Mouse (Mus musculus) liver (tissue): Measurements from ENCODE around the gene Nr2f6.

Experiments
- DNase-seq: peaks from one replicate; pipeline ENCODE4 v3.0.0-alpha.2; 2020; ENCODE audit warnings: mixed read lengths

Nr2f6 gene

DNA sequence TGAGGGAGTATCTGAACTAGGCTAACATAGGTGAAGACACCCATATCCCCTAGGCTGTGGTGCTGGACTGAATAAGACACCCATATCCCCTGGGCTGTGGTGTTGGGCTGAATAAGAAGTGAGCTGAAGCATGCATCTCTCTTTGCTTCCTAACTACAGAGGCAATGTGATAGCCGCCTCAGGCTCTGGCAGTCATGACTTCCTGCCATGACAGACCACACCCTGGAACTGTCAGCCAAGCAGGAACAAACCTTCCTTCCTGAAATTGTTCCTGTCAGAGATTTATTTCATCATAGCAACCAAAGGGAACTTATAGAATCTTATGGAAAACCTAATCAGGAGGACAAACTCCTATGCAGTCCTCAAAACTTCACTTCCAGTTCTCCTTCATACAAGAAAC, 6.5 kb upstream of the Nr2f6 start:
- DNase-seq = no peak

DNA sequence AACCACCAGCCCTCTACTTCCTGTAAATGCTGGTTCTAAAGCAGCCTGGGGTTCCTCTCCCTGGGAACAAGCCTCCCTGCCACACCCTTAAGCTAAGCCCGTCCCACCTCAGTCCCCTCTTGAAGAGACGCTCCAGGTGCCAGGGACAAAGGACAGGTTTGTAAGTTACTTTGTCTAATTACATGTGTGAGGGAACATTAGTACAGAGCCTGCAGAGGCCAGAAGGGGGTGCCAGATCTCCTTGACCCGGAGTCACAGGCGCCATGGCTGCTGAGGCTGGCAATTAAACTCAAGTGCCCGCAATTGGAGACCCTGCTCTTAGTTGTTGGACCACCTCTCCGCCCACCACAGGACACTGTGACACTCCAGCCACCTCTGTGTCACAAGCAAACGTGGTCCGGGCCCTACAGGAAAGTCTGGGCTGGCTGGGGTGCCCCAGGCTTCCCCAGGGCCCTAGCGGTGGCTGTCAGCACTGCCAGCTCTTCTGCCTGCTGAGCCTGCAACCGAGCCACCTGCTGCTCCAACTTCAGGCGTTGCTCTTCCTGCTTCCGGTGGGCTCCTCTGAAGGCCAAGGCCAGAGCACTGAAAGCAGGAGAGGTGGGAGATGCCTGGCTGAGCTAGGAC, 3.6 kb upstream of the Nr2f6 start:
- DNase-seq = no peak

DNA sequence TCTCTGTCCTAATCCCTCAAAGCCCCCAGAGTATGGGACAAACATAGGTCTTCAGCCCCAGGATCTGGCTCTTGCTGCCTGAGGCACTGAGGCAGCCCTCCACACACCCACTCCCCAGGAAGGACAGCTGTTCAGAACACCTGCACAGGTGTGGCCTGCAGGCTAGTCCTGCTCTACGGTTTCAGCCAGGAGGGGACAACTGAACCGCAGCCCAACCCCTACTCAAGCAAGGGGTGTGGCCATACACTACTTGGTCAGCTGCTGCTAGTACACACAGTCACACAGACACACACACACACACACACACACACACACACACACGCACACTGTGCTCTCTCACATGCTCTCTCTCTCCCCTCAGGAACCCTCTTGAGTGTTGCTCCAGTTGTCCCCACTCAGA, 2.1 kb upstream of the Nr2f6 start:
- DNase-seq = no peak

DNA sequence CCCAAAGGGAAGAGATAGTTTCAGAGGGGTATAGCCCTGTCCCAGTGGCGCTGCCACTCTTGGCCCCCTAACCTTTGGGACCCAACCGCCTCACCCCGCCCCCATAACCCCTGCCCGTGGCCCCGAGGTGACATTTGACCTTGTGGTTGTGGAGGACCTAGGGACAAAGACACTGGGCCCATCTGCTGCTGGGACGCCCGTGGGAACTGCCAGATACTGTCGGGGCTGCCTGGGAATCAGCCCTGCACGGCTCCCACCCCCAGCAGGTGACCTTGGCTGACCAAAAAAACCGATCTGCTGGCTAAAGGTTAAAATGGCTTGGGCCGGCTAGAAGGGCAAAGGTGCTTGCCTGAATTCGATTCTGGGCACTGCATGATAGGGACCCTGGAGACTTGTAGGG, 1.6 kb upstream of the Nr2f6 start:
- DNase-seq = peak; percentile 43

DNA sequence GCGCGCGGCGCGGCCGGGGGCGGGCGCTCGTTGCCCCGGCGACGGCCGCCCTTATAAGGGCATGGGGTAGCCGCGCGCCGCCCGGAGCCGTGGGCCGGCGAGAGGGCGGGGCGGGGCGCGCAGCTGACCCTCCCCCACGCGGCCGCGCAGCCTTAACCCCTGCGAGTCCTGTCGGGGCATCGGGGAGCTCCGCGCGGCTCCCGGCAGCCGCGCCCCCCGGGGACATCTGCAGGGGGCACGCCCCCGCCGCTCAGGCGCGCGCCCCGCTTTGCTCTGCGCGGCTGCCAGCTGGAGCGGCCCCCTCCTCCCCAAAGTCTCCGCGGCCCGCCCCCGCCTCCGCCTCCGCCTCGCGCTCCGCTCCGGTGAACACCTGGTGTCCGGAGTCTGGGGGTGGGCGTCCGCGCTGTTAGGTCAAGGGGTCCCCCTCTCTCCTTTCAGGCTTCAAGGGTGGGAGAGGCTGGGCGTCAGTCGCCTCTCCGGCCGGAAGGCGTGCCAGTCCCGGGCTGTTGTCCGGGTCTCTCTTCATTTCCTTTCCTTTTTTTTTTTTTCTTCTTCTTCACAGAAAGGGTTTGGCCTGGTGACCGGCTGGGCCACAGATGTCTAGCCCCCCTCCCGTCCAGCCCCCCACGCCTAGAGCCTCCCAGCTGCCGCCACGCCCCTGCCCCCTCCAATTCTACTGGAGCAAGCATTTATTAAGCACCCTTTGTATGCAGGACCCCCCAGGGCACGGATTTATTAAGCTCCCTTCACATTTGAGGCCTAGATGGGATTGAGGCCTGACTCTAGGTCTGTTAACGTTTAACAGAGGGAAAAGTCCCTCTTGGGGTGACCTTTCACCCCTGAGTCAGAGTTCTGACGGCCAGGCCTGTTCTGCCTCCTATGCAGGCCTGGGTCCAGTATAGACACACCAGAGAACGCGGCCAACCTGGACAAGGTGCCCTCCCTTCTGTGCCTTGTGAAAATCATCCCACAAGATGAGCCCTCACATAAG, 506 bp upstream of the Nr2f6 start:
- DNase-seq = peak; percentile 82

DNA sequence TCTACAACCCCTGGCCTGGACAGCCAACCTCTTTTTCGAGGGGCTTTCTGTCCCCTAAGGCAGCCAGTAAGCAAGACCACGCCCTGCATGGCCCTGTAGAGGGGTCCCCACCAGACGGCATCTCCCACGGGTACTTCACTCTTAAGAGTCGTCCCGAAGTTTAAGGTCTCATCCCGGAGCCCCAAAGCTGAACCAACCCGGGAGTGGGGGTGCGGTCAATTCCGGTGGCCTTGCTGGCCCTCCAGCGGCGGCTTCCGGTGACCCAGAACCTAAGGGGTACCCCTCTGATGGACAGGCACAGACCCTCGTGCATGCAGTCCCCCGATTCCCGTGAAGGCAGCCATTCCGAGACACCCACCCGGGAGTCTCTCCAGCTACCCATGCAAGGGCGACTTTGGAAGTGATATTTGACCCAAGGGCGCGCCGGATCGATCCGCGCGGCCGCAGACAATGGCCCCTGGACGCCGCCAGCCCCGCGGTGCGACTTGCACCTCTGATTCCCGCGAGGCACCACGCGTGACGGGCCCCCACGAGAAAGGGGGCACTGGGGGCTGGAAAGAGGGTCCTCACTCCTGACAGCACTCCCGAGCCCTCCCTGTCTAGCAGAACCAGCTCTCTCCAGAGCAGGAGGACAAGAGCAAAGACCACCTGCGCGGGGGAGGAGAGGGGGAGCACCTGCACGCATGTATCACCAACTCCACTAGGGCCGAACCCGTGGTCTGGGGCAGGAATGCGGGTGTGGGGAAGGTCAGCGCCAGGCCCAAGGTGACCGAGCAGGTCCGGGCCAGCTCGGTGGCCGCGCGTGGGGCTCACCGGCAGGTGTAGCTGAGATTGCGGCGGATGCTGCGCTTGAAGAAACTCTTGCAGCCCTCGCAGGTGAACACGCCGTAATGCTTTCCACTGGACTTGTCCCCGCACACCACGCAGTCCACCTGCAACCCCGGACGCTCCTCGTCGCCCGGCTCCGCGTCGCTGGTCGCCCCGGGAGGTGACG, 1.3 kb downstream of the Nr2f6 start:
- DNase-seq = no peak

DNA sequence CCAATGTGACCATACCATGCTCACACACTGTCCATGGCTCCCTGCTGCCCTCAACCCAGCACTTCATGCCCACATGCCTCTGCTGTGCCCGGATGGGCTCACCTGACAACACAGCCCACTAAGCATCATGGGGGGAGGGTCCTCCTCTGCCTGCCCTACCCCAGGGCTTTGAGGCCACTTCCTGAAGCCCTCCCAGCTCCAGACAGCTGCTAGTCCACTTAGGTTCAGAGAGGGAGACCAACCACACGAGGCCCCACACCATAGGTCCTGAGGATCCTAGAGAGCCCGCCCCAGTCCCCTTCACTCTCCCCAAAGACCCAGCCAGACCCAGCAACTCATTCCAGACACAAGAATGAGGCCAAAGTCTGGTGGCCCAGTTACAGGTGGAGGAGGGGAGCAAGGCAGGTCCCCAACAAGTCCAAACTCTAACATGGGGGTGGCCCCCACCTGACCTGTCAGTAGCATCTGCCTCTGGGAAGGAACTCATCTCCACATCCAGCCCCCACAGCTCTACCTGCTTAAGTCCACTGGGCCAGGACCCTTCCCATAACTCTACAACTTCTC, 2.2 kb downstream of the Nr2f6 start:
- DNase-seq = no peak

DNA sequence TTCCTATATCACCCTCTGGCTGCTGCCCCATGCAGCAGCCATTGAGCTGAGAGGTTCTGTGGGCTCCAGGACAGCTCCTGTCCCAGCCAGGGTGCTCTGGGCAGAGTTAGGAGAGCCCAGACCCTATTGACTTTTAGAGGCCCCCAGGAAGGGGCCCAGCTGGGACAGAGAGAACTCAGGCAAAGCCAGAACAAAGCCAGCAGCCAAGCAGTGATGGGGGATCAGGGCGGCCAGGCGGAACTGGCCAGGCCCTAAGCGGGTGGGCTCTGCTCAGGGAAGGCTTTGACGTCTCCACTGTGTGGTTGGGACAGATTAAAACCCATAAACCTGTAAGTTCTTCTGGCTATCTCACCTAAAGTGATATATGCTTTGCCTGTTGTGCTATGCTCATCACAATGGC, 2.8 kb downstream of the Nr2f6 start:
- DNase-seq = no peak

DNA sequence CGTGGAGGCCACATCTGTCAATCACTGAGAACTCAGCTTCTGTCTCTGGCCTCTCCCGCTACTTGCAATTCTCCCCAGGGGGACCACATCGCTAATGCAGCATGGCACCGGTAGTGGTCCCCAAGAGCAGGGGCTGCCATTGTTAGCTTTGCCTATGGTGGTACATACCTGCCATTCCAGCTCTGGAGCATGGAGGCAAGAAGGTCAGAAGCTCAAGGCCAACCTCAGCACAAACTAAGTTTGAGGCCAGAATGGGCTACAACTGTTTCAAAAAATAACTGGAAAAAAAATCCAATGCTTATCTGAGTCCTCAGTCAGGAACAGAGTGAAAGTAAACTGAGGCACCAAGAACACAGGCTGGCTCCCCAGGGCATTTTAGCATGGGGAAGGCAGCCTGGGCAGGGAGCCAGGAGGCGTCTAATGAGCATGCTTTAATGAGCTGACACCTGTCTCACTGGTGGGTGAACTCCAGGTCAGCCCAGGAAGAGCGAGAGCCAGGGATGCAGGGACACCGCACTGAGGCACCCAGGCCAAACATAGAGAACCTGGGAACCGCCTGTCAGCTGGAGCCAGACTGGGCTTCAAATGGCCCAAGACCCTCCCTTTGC, 5.2 kb downstream of the Nr2f6 start:
- DNase-seq = no peak

DNA sequence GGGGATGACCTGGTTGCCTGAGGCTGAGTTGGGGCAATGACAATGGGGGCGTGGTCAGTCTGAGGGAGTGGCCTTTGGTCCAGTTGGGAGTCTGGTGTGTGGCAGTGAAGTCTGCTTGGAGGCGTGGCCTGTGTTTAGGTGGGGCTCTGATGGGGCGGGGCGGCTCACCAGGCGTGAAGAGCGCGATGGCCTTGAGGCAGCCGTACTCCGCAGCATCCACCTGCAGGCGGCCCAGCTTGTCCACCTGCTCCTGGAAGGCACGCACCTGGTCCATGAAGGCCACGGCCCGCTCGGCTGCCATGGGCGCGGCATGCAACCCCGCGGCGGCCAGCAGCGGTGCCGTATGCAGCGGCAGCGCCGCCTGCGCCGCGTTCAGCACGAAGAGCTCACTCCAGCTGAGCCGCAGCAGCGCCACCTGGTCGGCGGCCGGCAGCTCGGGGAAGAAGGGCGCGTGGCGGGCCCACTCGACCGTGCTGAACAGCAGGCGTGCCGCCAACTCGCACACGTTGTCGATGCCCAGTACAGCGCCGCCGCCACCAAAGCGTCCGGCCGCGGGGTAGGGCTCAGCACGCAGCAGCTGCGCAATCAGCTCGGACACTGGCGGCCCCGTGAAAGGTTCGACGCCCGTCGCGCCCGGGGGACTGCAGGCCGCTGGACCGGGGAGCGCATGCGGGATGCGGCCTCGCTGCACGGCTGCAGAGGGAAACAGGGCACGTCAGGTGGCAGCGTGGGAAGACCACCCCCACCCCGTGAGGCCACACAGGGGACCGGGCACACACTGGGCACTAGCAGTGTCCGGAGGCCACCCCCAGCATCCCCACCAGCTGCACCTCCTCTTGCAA, 6.0 kb downstream of the Nr2f6 start:
- DNase-seq = peak; percentile 85

DNA sequence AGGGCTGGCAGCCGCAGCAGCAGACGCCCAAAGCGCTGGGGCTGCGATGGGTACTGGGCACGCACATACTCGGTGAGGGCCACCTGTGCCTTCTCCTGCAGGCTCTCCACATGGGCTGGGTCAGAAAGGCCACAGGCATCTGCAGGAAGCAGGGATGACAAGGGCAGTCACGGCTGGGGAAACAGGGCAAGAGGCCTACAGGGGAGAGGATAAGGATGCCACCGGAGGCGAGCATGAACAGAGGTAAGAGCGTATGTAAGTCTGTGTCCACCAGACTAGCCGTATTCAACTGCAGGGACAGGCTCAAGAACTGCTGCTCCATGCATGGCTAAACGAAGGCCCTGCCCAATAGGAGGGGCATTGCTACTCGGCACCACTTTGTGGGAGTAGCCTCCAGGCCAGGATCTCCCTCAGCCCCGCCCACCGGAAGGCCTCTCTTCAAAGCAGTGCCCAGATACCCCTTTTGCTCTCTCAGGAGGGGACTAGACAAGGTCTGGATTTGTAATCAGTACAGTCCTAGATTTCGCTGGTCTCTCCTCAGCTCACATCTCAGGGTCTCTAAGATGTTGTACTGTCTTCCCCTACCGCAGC, 7.0 kb downstream of the Nr2f6 start:
- DNase-seq = peak; percentile 56

DNA sequence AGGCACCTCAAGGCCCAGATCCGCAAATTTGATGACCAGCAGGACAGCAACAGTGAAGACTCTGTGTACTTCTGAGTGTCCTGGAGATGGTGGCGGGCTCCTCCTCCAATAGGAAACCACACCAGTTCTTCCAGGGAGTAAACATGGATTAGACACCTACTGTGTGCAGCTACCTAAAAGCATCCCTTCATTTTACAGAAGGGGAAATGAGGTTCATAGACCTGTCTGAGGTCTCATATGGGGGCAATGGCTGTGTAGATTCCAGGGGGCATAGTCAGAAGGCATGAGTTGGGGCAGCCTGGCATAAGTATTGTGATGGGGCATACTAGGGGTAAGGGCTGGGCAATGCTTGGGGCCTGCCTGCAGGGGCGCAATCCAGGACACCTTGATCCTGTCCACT, 8.8 kb downstream of the Nr2f6 start:
- DNase-seq = no peak

DNA sequence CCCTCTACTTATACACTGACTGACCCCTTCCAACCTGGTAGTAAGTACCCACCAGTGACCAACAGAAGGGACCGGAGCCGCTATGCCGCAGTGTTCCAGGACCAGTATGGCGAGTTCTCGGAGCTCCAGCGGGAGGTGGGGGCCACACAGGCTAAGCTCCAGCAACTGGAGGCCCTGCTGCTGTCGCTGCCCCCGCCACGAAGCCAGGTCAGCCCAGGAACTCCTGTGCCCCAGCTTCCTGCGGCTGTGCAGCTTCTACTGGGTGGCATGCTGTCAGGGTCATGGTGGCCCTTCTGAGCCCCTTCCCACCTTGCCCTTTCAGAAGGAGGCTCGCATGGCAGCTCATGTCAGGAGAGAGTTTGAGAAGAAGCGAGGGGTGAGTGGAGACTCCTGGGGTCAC, 9.3 kb downstream of the Nr2f6 start:
- no peak for DNase-seq

DNA sequence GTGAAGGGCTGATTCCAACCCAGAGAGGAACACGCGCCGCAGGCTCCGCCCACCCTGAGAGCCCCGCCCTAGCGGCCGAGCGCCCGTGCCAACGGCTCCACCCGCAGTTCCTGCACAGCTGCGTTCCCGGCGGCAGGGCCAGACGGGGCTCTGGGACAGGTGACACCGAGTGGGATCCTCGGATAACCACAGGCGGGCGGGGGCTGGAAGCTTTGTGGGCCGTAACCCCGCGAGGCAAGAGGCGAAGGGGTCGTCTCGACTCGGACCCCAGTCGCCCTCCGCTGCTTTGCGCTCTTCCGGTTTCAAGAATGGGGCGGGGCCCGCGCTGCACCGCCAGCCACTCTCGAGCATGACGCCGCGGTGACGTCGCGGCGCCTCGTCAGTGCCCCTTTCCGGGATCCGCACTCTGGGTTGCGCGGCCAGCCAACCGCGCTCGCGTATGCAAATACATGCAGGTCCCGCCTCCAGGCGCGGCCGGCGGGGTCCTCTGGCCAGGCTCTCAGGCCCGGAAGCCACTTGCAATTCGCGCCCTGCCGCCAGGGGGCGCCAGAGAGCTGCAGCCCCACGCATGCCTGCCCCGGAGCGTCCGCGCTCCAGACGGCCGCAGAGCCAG, 10.4 kb downstream of the Nr2f6 start, which contains the start of gene Ocel1:
Gene Ocel1, plus strand, starts transcription at position 63 of the 613 bp plus-strand sequence.
- DNase-seq = peak; percentile 99

DNA sequence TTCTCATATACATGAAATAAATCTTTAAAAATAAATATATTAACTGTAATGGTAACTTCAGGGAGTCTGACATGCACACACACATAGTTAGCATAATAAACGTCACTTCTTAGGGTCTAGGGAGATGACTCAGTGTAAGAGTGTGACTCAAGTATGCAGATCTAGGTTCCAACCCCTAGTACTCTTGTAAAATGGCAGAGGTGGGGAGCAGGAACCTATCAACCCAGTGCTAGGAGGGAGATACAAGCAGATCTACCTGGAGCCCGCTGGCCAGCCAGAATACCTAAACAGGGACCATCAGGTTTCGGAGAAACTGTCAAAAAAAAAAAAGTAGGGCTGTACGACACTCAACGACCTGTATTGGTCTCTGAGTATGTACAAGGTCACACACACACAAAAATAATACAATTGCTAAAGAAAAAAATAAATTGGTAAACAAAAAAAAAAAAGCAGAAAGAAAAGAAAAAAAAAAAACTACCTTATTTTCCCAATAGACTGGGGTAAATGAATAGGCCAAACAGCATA, 11.0 kb downstream of the Nr2f6 start:
- no peak for DNase-seq

DNA sequence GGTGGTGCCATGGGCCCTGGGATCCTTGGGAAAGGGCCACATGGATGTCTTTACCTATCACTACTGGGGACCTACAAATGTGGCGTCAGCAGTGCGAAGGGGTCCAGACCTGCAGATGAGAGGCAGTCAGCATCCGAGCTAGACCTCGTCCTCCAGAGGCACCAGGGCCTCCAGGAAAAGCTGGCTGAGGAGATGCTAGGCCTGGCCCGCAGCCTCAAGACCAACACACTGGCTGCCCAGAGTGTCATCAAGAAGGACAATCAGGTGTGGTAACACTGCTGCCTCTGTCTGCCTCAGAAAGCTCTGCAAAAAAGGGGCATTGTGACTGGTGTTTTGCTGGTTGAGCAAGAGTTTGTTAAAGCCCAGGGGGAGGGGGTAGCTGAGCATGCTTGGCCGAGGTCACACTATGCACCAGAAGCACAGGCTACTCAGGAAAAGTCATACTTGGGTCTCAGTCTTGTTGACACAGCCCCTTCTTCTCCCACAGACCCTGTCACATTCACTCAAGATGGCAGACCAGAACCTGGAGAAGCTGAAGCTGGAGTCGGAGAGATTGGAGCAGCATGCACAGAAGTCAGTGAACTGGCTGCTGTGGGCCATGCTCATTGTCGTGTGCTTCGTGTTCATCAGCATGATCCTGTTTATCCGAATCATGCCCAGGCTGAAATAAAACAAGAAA, 12.6 kb downstream of the Nr2f6 start:
- no peak for DNase-seq

DNA sequence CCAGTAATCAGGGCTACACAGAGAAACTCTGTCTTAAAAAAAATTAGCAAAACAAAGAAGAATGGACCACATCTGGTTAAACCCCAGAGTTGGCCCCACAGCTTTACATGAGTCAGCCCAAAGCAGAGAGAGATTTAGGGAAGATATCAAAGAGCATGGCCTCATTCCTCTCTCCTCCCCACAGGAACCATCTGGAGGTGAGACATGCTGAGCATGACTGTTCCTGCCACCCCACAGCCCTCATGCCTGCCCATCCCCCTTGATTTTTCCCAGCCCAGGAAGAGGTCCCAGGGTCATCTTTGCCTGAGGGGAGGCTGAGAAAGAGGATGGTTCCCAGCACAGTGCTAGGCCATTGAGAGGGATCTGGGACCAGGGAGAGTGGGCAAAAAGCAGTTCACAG, 13.4 kb downstream of the Nr2f6 start:
- DNase-seq = no peak

DNA sequence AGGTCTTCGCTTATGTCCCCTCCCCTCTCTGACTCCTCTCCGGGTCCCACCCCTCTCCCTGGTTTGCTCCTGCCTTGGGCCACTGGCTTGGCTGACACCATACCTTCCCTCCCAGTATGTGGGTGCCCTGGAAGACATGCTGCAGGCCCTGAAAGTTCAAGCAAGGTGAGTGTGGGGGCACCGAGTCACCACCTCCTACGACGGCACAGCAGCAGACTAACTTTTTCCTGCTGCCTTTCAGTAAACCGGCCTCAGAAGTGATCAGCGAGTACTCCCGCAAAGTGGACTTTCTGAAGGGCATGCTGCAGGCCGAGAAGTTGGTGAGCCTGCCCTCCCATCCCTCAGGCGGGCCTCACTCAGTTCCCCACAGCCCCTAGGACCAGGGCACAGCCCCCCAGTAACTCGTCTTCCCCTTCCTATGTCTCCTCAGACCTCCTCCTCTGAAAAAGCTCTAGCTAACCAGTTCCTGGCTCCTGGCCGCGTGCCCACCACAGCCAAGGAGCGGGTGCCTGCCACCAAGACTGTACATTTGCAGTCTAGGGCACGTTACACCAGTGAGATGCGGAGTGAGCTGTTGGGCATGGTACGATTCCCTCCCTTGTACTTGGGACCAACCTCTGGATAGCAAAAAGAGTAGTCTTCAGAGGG, 14.1 kb downstream of the Nr2f6 start:
- no peak for DNase-seq
